Mouse (Mus musculus) spleen, adult 2 months (tissue): ENCODE measurements around the gene Tpo. TPM values are rescaled to one million over a fixed set of nuclear protein-coding genes. Genes with fewer than 3 reads are reported as not detected.

Source experiments
- DNase-seq, 2 experiments: peaks; one replicate each; pipeline versions ENCODE4 v3.0.0 to v3.0.0-alpha.2; 2012 to 2021; ENCODE audit warnings: low spot score in 2 of 2, low read depth in 1 of 2
- H3K27ac ChIP-seq: fragments of 200-500 bp; 2 replicates; pipeline ENCODE4 v1.5.1; 2012; ENCODE audit warnings: low read length, inconsistent platforms; ENCODE audit not compliant: insufficient read depth
- H3K27me3 ChIP-seq: fragments of 200-500 bp; 2 replicates; pipeline ENCODE4 v1.6.1; 2012; ENCODE audit warnings: mild to moderate bottlenecking, moderate library complexity, low read length, inconsistent platforms; ENCODE audit not compliant: control insufficient read depth, insufficient read depth
- H3K36me3 ChIP-seq: fragments of 200-500 bp; 2 replicates; pipeline ENCODE4 v1.6.1; 2012; ENCODE audit warnings: mild to moderate bottlenecking, low read length, inconsistent platforms; ENCODE audit not compliant: control insufficient read depth, insufficient read depth
- H3K4me1 ChIP-seq: fragments of 200-500 bp; 2 replicates; pipeline ENCODE4 v1.6.1; 2011; ENCODE audit warnings: inconsistent platforms; ENCODE audit not compliant: control insufficient read depth, insufficient read depth, insufficient read length
- H3K4me3 ChIP-seq: fragments of 200-500 bp; 2 replicates; pipeline ENCODE4 v1.5.1; 2011; ENCODE audit warnings: mild to moderate bottlenecking, inconsistent platforms; ENCODE audit not compliant: insufficient read depth, insufficient read length; ENCODE audit errors: extremely low read depth
- CTCF ChIP-seq: fragments of 200-500 bp; IDR thresholded peaks from 2 replicates; pipeline ENCODE4 v1.5.1; 2011; ENCODE audit warnings: mild to moderate bottlenecking, inconsistent platforms; ENCODE audit not compliant: insufficient read depth, insufficient read length, insufficient replicate concordance; ENCODE audit errors: extremely low read depth
- POLR2A ChIP-seq: fragments of 200-500 bp; IDR thresholded peaks from 2 replicates; pipeline ENCODE4 v1.6.1; 2011; ENCODE audit warnings: low read depth, low read length, inconsistent platforms
- WGBS: fragments of 180-500 bp; shearing (Covaris S2); methylation state at CpG from one replicate; pipeline ENCODE4 v1.1.7; 2018; 5-methylcytosine and 5-hydroxymethylcytosine counted together
- polyA plus RNA-seq: library from polyadenylated mRNA; depleted of rRNA; stranded (reverse); fragments of >200 nt; gene quantifications from 2 replicates; pipeline ENCODE4 v1.2.3, GENCODE M21; 2012

Tpo gene
- polyA plus RNA-seq, 1 experiment = not detected

- H3K4me1 ChIP-seq = no peaks in the 10 kb centered on the region
- DNase-seq = no peak
- H3K27me3 ChIP-seq = no peaks in the 10 kb centered on the region
- no peak overlapping the region for H3K27ac ChIP-seq
- 57% methylated on average over 7 of the region's 7 CpGs for WGBS
- H3K36me3 ChIP-seq = no peaks in the 10 kb centered on the region
- TF ChIP-seq CTCF (no peak), POLR2A (no peak)
- no peak overlapping the region for H3K4me3 ChIP-seq
Measured at GRCm38 (mm10) chr12:30128561-30129410, 3.6 kb downstream of the Tpo start.

DNA sequence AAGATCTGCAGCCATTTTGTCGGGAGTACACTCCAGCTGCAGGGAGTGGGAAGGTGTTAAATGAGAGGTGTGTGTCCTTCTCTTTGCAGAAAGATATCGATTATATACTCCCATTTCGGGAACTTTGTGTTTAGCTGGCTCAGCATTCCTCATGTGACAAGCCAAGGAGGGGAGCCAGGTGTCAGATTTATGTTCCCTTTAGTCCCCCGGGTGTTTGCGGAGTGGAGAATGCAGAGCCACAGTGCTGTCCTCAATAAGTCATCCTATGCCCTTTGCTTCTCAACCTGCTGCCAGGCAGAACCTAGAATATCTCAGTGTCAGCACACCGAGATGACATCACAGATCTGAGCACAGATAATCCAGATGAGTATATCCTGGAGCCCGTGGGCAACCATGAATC, 10.1 kb downstream of the Tpo start:
- Histone ChIP-seq H3K36me3 (no peaks in the 10 kb centered on the region), H3K4me3 (no peak overlapping the region), H3K27ac (no peak overlapping the region), H3K27me3 (no peaks in the 10 kb centered on the region), H3K4me1 (no peaks in the 10 kb centered on the region)
- no peak for DNase-seq
- 78% methylated on average over 7 of the region's 7 CpGs for WGBS
- TF ChIP-seq CTCF = no peak
- no peak for TF ChIP-seq POLR2A

DNA sequence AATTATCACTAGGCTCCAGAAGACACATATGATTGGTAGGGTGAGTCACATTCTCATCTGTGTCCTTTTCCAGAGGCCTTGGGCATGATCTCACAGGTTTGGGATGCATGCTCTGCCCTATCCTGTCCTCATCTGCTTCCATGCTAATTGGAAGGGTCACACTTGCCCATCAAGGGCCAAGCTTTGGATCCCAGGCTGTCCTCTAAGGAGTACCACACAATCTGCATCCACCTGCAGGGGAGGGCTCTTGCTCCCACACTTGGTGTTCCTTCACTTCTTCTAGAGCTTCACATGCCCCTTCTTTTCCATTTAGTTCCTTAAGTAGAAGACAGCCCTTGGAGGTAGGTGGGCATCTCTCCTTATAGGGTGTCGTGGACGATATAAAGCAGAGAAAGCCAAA, 20.2 kb downstream of the Tpo start:
- no peak for TF ChIP-seq CTCF
- TF ChIP-seq POLR2A = no peak
- 84% methylated on average over 2 of the region's 2 CpGs for WGBS
- Histone ChIP-seq H3K27me3 (no peaks in the 10 kb centered on the region), H3K4me3 (no peak overlapping the region), H3K27ac (no peak overlapping the region), H3K4me1 (no peaks in the 10 kb centered on the region), H3K36me3 (no peaks in the 10 kb centered on the region)
- DNase-seq = no peak

GRCm38 (mm10) chr12:30109646-30110605, 22.5 kb downstream of the Tpo start:
- Histone ChIP-seq H3K36me3 (no peaks in the 10 kb centered on the region), H3K4me1 (no peaks in the 10 kb centered on the region), H3K27me3 (no peaks in the 10 kb centered on the region), H3K4me3 (no peak overlapping the region; the same call in 1 of the 2 replicates), H3K27ac (no peak overlapping the region)
- no peak for DNase-seq
- TF ChIP-seq CTCF (no peak), POLR2A (no peak)
- WGBS = 82% methylated on average over 14 of the region's 14 CpGs

- Histone ChIP-seq H3K36me3 (no peaks in the 10 kb centered on the region), H3K4me1 (no peaks in the 10 kb centered on the region), H3K27me3 (no peaks in the 10 kb centered on the region), H3K27ac (no peak overlapping the region), H3K4me3 (no peak overlapping the region)
- TF ChIP-seq POLR2A (no peak), CTCF (no peak)
- WGBS = 48% methylated on average over 29 of the region's 29 CpGs
- DNase-seq = no peak
Measured at GRCm38 (mm10) chr12:30102891-30103565, 29.4 kb downstream of the Tpo start.

DNA sequence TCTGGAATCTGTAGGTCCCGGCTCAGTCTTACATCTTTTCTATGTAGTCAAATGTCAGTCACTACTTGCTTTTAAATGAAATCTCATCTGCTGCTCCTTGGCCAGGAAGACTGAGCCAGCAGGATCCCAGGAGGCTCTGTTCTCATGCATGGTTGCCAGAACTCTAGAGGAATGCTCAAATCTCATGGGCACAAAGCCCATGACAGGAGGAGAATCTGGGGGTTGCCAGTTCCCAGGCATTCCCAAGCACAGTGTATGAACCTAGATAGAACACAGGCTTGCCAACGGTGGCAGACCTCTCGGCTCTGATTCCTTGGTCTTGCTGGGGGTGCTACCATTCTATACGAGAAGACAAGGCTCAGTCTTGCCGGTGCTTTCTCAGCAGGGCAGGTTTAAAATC, 40.3 kb downstream of the Tpo start:
- TF ChIP-seq CTCF (no peak), POLR2A (no peak)
- Histone ChIP-seq H3K4me3 (no peak overlapping the region), H3K4me1 (no peaks in the 10 kb centered on the region), H3K27me3 (no peaks in the 10 kb centered on the region), H3K27ac (no peak overlapping the region), H3K36me3 (no peaks in the 10 kb centered on the region)
- DNase-seq = no peak
- 91% methylated on average over 5 of the region's 5 CpGs for WGBS
